ENCODE assay signal across 12 mouse cellular contexts in genomic region chr1:158181296-158181695, GRCm38 (mm10).
"Had no signal": no experiment of that assay in that cellular context is flagged by ENCODE, and none has a peak within 500 bp of the region (broad histone marks: within the 10 kb centered on the region; RNA-seq: fewer than 3 reads in every experiment).

No protein-coding gene starts in this region.

- DNase-seq: kidney, postnatal 14 days; kidney, postnatal 4 days; liver, embryonic 13.5 days; lung, adult 2 months; lung, postnatal 14 days; lung, postnatal 4 days; midbrain, embryonic 14.5 days; right cerebral cortex, postnatal 14 days; right cerebral cortex, postnatal 4 days; thymus, adult 2 months; thymus, postnatal 14 days; thymus, postnatal 4 days had no signal
